Mouse (Mus musculus) hindbrain, embryonic 16.5 days (tissue): ENCODE measurements around the gene Srm. TPM values are rescaled to one million over a fixed set of nuclear protein-coding genes. Genes with fewer than 3 reads are reported as not detected.

Experiments
- ATAC-seq: fragments of 200-750 bp; cut with Nextera tagmentation; 2 replicates; pipeline ENCODE4 v1.8.0; 2017; ENCODE audit warnings: moderate TSS enrichment, moderate library complexity
- H3K27ac ChIP-seq: fragments of 300-500 bp; sonication (generic); 2 replicates; pipeline ENCODE4 v1.5.1; 2014; ENCODE audit warnings: low read depth, mild to moderate bottlenecking, control low read depth, low read length, moderate library complexity
- H3K27me3 ChIP-seq: fragments of 300-500 bp; sonication (generic); replicated peaks from 2 replicates; pipeline ENCODE4 v1.6.1; 2014; ENCODE audit warnings: low read length; ENCODE audit not compliant: control insufficient read depth, insufficient read depth
- H3K36me3 ChIP-seq: fragments of 300-500 bp; sonication (generic); 2 replicates; pipeline ENCODE4 v1.6.1; 2014; ENCODE audit warnings: mild to moderate bottlenecking, low read length, moderate library complexity, mixed read lengths; ENCODE audit not compliant: control insufficient read depth, insufficient read depth
- H3K4me1 ChIP-seq: fragments of 300-500 bp; sonication (generic); 2 replicates; pipeline ENCODE4 v1.6.1; 2014; ENCODE audit warnings: low read depth, low read length; ENCODE audit not compliant: control insufficient read depth, insufficient read depth
- H3K4me2 ChIP-seq: fragments of 300-500 bp; sonication (generic); 2 replicates; pipeline ENCODE4 v1.6.1; 2014; ENCODE audit warnings: mild to moderate bottlenecking, low read length, control low read depth, moderate library complexity
- H3K4me3 ChIP-seq: fragments of 300-500 bp; sonication (generic); 2 replicates; pipeline ENCODE4 v1.5.1; 2014; ENCODE audit warnings: mild to moderate bottlenecking, low read length, control low read depth, moderate library complexity
- H3K9ac ChIP-seq: fragments of 300-500 bp; sonication (generic); 2 replicates; pipeline ENCODE4 v1.6.1; 2014; ENCODE audit warnings: low read depth, mild to moderate bottlenecking, control low read depth, low read length, moderate library complexity
- H3K9me3 ChIP-seq: fragments of 300-500 bp; sonication (generic); 2 replicates; pipeline ENCODE4 v1.6.1; 2014; ENCODE audit warnings: mild to moderate bottlenecking, low read length, moderate library complexity; ENCODE audit not compliant: control insufficient read depth
- WGBS: fragments of 180-500 bp; shearing (Covaris S2); extraction: QIAGEN DNeasy Blood & Tissue Kit; methylation state at CpG from one replicate; pipeline ENCODE4 v1.1.7; 2014; 5-methylcytosine and 5-hydroxymethylcytosine counted together
- polyA plus RNA-seq: library from polyadenylated mRNA; unstranded; fragments of >200 nt; fragmentation: Nextera tagmentation; extraction: Ambion mirVana; gene quantifications from 2 replicates; pipeline ENCODE4 v1.2.1, GENCODE M21; 2015

Srm gene
- polyA plus RNA-seq, 1 experiment from 2014 or later = 179 TPM

DNA sequence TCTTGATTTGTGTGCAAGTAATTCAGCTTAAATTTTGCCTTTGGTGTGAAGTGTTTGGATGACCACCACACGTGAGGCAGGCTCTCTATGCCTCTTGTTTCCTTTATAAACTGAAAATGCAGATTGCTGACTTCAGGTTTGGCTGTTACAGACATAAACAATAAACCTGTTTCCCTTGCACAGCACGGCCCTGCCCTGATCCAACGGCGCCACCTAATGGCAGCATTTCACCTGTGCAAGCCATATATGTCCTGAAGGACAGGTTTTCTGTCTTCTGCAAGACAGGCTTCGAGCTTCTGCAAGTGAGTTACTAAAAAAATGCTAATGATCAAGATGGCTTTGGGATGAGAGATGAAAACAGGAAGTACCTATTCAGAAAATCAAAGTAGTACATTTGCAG is 16.5 kb downstream of the Srm start:
- Histone ChIP-seq H3K27ac (no peak overlapping the region), H3K4me2 (no peak overlapping the region), H3K4me3 (no peak overlapping the region), H3K27me3 (no peaks in the 10 kb centered on the region), H3K9me3 (no peaks in the 10 kb centered on the region), H3K9ac (no peak overlapping the region), H3K36me3 (0 out of 2 replicates have a peak, but pooled peaks cover 2% of the 10 kb centered on the region), H3K4me1 (no peaks in the 10 kb centered on the region; the same call in 1 of the 2 replicates)
- ATAC-seq = peak; percentile 27; the same call in 1 of the 2 replicates
- 28% methylated on average over 5 of the region's 5 CpGs for WGBS

DNA sequence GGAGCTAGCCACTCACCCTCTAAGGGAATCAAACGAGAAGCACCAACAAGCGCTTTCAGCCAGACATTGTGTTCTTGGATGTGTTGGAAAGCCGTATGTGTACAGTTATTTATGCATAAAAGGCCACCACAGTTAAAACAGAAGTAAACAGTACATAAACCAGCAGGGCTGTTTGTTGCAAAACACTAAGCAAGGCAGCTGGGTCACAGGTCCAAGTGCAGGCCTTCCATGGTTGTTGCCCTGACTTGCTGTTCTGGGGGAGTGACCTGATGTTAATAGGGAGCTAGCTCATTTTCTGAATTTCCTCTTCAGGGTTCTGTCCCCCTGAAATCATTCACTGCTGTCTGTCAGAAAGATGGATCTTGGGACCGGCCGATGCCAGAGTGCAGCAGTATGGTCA is 18.5 kb downstream of the Srm start:
- Histone ChIP-seq H3K9ac (no peak overlapping the region), H3K27ac (no peak overlapping the region), H3K27me3 (no peaks in the 10 kb centered on the region), H3K36me3 (0 out of 2 replicates have a peak, but pooled peaks cover 8% of the 10 kb centered on the region), H3K9me3 (no peaks in the 10 kb centered on the region), H3K4me1 (no peaks in the 10 kb centered on the region; the same call in 1 of the 2 replicates), H3K4me3 (no peak overlapping the region), H3K4me2 (no peak overlapping the region)
- 67% methylated on average over 5 of the region's 5 CpGs for WGBS
- no peak for ATAC-seq

- H3K36me3 ChIP-seq = peaks cover 14% of the 10 kb centered on the region
- H3K4me1 ChIP-seq = no peaks in the 10 kb centered on the region; the same call in 1 of the 2 replicates
- 74% methylated on average over 5 of the region's 5 CpGs for WGBS
Measured at GRCm38 (mm10) chr4:148610631-148611364, 19.5 kb downstream of the Srm start.

GRCm38 (mm10) chr4:148612557-148612956 is 21.3 kb downstream of the Srm start:
- Histone ChIP-seq H3K4me2 (no peak overlapping the region), H3K9ac (no peak overlapping the region), H3K4me1 (no peaks in the 10 kb centered on the region; the same call in 1 of the 2 replicates), H3K36me3 (peaks cover 17% of the 10 kb centered on the region), H3K9me3 (no peaks in the 10 kb centered on the region), H3K4me3 (no peak overlapping the region), H3K27ac (no peak overlapping the region), H3K27me3 (no peaks in the 10 kb centered on the region)
- WGBS = 44% methylated on average over 4 of the region's 4 CpGs
- no peak for ATAC-seq

More at GRCm38 (mm10) chr4:148610631-148611364, 19.5 kb downstream of the Srm start:
- H3K9ac ChIP-seq = no peak overlapping the region
- H3K4me3 ChIP-seq = no peak overlapping the region
- H3K4me2 ChIP-seq = no peak overlapping the region
- no peaks in the 10 kb centered on the region for H3K27me3 ChIP-seq
- no peak overlapping the region for H3K27ac ChIP-seq
- no peak for ATAC-seq
- H3K9me3 ChIP-seq = no peaks in the 10 kb centered on the region

DNA sequence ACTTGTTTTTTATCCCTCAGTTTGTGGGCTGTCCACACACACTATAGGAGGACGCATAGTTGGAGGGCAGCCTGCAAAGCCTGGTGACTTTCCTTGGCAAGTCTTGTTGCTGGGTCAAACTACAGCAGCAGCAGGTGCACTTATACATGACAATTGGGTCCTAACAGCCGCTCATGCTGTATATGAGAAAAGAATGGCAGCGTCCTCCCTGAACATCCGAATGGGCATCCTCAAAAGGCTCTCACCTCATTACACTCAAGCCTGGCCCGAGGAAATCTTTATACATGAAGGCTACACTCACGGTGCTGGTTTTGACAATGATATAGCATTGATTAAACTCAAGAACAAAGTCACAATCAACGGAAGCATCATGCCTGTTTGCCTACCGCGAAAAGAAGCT is 22.4 kb downstream of the Srm start:
- 43% methylated on average over 9 of the region's 9 CpGs for WGBS
- Histone ChIP-seq H3K9me3 (no peaks in the 10 kb centered on the region), H3K4me3 (no peak overlapping the region), H3K27ac (no peak overlapping the region), H3K4me2 (no peak overlapping the region), H3K9ac (no peak overlapping the region), H3K27me3 (no peaks in the 10 kb centered on the region), H3K36me3 (peaks cover 20% of the 10 kb centered on the region), H3K4me1 (no peaks in the 10 kb centered on the region; the same call in 1 of the 2 replicates)
- ATAC-seq = no peak

GRCm38 (mm10) chr4:148619805-148620204 is 28.5 kb downstream of the Srm start:
- no peaks in the 10 kb centered on the region for H3K27me3 ChIP-seq
- no peak overlapping the region for H3K4me2 ChIP-seq
- H3K36me3 ChIP-seq = peaks cover 49% of the 10 kb centered on the region
- no peak overlapping the region for H3K27ac ChIP-seq
- no peak overlapping the region for H3K9ac ChIP-seq
- H3K4me3 ChIP-seq = no peak overlapping the region
- H3K9me3 ChIP-seq = no peaks in the 10 kb centered on the region
- ATAC-seq = no peak
- 93% methylated on average over 1 of the region's 1 CpGs for WGBS
- peaks cover 2% of the 10 kb centered on the region for H3K4me1 ChIP-seq

- Histone ChIP-seq H3K9me3 (no peaks in the 10 kb centered on the region), H3K9ac (no peak overlapping the region), H3K27ac (no peak overlapping the region), H3K4me2 (no peak overlapping the region), H3K36me3 (peaks cover 46% of the 10 kb centered on the region), H3K4me3 (no peak overlapping the region), H3K4me1 (peaks cover 6% of the 10 kb centered on the region), H3K27me3 (no peaks in the 10 kb centered on the region)
- ATAC-seq = no peak
- WGBS = 94% methylated on average over 1 of the region's 1 CpGs
Measured at GRCm38 (mm10) chr4:148620718-148621117, 29.4 kb downstream of the Srm start.

GRCm38 (mm10) chr4:148622485-148622884 is 31.2 kb downstream of the Srm start:
- Histone ChIP-seq H3K27me3 (no peaks in the 10 kb centered on the region), H3K4me2 (no peak overlapping the region), H3K36me3 (peaks cover 40% of the 10 kb centered on the region), H3K4me1 (peaks cover 6% of the 10 kb centered on the region), H3K4me3 (no peak overlapping the region), H3K9me3 (no peaks in the 10 kb centered on the region), H3K9ac (no peak overlapping the region), H3K27ac (no peak overlapping the region)
- 99% methylated on average over 4 of the region's 4 CpGs for WGBS
- no peak for ATAC-seq

- Histone ChIP-seq H3K4me2 (no peak overlapping the region), H3K4me1 (peaks cover 6% of the 10 kb centered on the region), H3K9me3 (no peaks in the 10 kb centered on the region), H3K9ac (no peak overlapping the region), H3K36me3 (peaks cover 38% of the 10 kb centered on the region), H3K27me3 (no peaks in the 10 kb centered on the region), H3K4me3 (no peak overlapping the region), H3K27ac (no peak overlapping the region)
- ATAC-seq = no peak
- WGBS = 94% methylated on average over 4 of the region's 4 CpGs
Measured at GRCm38 (mm10) chr4:148623609-148624008, 32.3 kb downstream of the Srm start.
